Mouse (Mus musculus) ES-E14 (cell line): ENCODE data around the gene Slain2.

Experiments used
- HCFC1 ChIP-seq: IDR thresholded peaks from 2 replicates; pipeline ENCODE4 v1.6.1; 2012; ENCODE audit warnings: low read length, inconsistent platforms, borderline replicate concordance; ENCODE audit not compliant: insufficient read depth
- ZC3H11A ChIP-seq: IDR thresholded peaks from 2 replicates; pipeline ENCODE4 v1.6.1; 2012; ENCODE audit warnings: low read depth, mild to moderate bottlenecking, inconsistent platforms, low read length, borderline replicate concordance

GRCm38 (mm10) chr5:72896478-72897279, 17.4 kb upstream of the Slain2 start:
- TF ChIP-seq HCFC1 (no peak), ZC3H11A (no peak)
